Mouse (Mus musculus): ENCODE measurements around the gene Mthfsd.

Mthfsd gene

DNA sequence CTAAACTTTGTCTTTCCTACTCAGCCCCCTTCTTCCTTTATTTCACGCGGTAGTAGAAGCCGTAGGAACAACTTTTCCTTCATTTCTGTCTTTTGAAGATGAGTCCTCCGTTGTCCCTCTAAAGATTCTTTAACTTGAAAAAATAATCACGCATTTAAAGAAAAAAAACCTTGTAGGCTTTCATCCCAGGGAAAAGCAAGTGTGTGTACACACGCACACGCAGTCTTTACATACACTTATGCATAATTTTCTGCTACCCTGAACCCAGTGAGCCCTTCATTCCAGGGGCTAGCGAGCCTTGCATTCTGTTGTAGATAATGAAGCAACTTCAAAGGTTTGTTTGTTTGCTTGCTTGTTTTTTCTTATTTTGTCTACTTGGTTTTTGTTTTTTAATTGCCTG lies 19.9 kb downstream of the Mthfsd start:
- DNase-seq, result no peak

DNA sequence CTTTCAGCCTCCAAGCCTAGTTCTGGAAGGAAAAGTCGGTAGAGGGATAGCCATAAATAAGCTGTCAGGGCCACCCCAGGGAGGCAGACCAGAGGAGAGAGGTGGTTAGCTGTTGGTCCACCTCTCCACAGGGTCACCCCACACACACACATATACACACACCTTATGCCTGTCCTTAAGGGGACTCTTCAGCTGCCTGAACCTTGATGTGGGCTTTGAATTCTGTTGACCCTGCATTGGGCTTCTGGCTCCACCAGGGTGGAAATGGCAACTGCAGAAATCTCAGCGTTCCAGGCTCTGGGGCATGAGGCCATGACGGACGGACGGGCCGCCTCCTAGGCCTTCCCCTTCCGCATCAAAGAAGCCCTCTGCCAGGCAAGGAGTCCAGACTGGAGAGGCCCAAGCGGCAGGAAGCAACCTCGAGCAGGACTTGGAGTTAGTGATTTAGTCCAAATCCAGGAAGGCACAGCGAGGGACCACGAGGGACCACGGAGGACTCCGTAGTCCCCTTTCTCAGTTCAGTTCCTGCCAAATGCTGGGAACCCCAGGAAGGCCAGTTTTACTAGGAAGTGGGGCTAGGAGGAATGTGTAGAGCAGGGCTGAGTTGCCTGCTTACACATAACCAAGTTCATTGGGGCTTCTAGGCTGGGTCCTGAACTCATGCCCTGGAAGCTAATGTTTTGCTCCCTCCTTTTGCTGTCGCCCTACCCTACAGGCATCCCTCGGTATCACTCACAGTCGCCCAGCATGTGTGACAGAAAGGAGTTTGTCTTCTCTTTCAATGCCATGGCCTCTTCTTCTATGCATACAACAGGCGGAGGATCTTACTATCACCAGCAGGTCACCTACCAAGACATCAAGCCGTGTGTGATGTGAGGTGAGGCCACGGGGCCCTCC lies 21.9 kb downstream of the Mthfsd start:
- no peak for DNase-seq

DNA sequence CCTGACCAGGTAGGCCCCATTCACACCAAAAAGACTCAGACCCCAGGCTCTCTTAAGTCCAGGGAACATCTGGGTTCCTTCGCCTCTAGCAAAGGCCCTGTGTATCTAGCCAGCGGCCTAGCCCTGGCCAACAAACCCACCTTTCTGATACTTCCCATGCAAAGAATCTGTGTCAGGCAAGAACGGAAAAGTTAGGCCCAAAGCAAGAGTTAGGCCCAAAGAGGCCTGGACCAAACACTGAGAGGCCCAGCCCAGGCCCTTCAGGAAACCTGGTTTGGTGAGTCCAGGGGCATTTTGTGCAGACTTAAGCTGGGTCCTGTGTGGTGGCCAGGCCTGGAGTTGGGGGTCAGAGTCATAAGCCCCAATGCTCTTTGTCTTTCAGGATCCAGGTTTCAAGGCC lies 22.6 kb downstream of the Mthfsd start:
- DNase-seq, result no peak

DNA sequence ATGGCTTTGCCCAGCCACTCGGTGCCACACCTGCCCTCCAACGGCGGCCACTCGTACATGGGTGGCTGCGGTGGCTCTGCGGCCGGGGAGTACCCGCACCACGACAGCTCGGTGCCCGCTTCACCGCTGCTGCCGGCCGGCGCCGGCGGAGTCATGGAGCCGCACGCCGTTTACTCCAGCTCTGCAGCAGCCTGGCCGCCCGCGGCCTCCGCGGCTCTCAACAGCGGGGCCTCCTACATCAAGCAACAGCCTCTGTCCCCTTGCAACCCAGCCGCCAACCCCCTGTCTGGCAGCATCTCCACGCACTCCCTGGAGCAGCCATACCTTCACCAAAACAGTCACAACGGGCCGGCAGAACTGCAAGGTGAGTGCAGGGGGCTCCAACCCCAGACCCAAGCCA lies 23.2 kb downstream of the Mthfsd start:
- DNase-seq, result no peak

DNA sequence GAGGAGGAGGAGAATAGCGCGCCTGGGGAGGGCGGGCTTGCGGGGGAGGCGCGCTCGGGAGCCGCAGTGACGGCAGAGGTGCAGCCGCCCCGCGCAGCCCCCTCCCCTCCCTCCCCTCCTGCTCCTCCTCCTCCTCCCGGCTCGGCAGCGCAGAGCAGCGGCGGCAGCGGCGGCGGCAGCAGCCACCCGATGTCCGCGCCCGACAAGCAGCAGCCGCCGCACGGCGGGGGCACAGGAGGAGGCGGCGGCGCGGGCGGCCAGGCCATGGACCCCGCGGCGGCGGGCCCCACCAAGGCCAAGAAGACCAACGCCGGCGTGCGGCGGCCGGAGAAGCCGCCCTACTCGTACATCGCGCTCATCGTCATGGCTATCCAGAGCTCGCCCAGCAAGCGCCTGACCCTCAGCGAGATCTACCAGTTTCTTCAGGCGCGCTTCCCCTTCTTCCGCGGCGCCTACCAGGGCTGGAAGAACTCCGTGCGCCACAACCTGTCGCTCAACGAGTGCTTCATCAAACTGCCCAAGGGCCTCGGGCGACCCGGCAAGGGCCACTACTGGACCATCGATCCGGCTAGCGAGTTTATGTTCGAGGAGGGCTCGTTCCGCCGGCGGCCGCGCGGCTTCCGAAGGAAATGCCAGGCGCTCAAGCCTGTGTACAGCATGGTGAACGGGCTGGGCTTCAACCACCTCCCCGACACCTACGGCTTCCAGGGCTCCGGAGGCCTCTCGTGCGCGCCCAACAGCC lies 23.8 kb downstream of the Mthfsd start, which contains the start of gene Foxf1:
TSS of gene Foxf1 (plus strand) at position 177 of the 742 bp plus-strand sequence.
- peak; percentile 67 to 77 for DNase-seq

DNA sequence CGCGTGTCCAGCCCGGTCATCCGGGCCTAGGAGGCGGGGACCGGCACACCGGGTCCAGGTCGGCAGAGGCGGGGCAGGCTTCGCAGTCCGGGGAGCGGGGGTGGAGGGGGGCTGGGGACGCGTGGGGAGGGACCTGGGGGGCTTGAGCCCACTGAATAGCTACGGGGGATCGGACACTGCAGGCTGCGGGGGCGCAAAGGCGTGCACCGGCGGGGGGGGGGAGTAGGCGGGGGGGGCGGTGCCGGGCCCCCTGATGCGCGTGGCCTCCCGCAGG lies 24.3 kb downstream of the Mthfsd start:
- DNase-seq, result no peak

DNA sequence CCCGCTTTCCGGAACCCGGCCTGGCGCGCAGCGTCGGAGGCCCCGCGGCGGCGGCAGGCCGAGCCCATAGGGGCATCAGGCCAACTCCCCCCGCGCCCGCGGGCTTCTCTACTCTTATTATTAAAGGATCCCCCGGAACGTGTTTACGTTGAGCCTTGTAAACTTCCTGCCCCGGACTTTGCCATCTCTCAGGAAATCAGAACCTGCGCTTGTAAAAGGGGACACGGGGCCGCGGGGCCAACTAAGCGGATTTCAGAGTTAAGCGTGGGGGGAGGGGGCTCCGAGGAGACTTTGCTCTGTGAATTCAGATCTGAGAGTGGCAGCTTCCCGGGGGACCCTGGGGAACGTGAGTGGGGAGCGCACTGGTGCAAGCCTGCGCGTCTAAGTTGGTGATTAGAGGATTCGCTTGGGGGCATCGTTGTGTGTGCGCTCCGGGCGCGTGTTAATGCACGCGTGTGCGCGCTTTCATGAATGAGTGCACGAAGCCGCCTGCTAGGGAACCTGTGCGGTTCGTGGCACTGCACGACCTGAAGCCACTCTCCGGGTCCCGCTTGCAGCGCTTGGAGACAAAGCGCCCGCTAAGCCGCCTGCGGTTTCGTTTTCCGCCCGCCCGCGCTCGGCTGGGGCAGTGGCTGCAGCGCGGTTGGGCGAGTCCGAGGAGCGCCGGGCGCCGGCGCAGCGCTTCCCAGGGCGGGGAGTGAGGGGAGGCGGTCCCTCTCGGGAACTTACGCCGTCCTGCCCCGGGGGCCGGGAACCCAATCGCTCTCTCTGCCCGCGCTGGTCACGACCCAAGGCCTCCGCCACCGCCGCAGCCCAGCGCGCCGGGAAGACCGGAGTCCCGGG lies 24.9 kb downstream of the Mthfsd start:
- DNase-seq, result peak; percentile 83 to 86

DNA sequence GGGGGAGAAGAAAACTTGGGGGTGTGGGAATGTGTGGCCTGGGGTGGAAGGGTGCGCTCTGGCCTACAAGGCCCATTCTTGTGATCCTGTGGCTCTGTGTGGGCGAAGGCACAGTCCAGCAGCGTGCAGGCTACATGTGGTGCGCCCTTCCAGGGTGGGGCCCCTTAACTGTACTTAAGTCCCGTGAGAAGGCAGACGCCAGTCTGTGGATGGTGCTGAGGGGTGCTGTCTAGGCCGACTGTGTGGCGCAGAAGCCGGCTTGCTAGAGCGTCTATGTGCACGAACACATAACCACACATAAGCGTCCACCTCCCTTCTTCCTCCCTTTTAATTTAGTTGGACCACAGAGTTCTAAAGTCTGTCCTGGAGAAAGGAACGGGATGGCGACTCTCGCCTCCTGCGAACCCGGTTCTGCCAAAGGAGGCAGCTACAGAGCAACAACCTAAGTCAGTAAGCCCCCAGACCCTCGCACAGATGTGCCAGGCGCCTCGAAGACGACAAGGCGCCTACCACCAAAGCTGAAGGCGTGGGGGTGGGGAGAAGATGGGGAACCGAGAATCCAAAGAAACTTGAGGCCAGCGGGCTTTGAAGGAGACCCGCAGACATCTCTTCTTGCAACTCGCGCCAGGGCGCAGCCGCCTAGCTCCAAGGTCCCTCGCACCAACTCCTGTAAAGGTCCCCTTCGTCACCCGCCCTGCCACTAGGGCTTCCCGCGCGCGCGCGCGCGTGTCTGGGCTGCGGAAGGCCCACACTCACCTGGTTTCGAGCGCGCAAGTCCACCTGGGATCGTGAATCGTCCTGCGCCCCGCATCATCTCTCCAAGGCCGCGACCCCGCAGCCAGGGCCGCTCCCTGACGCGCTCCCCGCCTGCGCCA lies 25.7 kb downstream of the Mthfsd start:
- no peak for DNase-seq

DNA sequence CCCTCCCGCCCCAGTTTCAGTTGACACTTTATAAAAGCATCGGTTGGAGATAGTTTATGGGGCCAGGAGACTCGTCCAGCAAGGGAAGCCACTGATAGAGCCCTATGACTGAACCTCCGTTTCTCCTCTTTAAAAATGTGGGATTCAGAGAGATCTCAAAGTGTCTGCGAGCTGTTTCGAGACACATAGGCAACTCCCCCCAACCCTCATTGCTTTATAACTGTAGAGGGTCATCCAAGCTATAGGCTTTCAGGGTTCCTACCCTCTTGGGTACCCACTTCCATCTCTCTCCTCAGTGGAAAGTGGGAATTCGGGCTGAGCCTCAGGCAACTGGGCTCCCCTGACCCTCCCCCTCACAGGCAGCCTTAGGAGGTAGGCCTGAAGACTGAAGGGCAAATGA lies 26.8 kb downstream of the Mthfsd start:
- no peak for DNase-seq

DNA sequence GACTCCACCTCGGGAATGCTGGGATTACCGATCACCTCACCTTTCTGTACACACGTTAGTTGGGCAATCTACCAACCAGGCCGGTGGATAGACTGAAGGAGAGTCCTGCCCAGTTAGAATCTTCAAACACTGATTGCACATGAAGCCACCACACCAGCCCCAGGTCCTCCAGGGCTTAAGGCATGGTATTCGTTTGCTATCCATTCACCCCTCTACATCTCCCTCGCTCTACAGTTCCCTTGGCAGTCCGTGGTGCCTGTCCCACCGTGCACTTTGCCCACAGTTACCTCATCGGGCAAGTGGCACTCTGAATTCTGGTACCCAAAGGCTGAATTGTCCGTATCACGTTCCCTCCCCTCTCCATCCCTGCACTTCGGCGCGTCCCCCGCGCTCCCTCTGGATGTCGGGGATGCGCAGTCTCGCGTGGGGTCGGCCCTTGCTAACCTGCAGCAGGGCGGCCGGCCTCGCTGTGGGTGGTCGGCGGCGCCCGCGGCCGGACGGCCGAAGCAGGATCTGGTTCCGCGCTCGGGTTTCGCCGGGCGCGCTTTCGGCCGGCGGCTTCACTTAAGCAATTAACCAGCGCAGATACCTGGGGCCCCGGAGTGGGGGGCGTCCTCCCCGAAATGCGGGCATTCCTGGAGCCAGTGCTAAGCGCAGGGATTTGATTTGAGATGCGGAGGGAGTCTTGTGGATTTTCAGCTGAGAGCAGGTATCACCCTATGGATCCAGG lies 27.7 kb downstream of the Mthfsd start:
- DNase-seq, result no peak

DNA sequence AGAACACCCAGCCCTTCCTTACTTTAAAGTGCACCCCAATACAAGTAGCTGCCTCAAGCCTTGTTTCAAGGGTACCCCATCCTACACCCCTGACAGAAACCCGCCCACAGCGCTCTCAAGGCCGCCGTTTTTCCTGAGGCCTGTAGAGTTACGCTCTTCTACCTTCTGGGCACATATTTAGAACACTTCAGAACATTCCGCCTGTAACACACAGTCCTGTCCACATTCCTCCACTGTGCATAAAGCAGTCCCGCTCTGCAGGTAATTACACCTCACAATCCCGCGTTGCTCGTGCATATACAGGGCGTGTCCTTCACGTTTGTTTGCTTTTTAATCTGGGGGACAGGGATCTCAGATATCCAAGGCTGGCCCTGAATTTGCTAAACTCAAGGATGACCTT lies 28.2 kb downstream of the Mthfsd start:
- DNase-seq, result no peak

DNA sequence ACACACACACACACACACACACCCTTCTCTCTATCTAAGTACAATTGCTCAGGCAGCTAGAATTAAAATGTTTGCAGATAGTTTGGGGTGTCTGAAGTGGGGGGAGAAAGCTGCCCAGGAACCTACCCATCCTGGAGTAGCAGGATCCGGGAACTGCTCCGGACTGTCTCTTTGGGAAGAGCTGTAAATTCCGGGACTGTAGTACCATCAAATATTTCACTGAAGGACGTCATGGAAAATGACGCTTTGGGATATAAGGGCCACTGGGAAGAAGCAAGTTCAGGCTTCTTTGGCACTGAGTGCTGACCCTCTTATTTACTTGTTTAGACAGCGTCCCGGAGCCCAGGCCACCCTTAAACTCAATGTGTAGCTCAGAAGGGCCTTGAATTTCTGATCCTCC lies 29.0 kb downstream of the Mthfsd start:
- DNase-seq, result no peak

DNA sequence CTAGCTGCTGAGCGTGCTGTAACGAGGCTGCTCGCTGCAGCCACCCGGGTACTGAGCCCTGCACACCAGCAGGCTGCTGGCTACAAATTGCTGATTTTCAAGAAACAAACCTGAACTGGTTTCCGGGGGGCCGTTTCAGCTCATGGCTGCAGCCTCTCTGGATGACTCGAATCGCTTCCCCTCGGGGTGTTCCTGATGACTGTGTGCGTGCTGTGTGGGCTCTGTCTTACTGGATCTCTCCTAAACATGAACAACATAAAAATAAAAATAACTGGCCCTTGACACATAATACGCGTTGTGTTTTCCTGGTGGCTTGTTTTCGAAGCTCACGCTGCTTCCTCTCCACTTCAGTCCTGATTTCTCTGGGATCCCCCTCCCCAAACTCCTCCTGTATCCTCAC lies 29.5 kb downstream of the Mthfsd start:
- DNase-seq, result no peak

DNA sequence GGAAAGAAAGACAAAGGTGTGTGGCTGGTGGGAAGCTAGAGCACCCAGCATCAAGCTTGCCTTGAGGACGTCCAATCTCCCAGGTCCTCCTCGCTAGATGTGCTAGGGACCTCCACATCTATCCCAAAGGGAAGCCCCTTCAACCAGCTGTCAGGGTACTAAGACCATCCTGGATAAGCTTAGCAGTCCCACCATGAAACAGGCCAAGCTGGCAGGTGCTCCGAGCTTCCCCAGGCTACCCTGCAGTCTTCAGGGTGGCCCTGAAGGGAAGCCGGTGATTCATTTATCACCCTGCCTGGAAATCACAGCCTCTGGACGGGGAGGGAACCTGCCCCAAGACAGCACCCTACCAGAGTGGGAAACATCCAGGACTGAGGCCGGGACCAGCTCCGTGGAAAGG lies 31.6 kb downstream of the Mthfsd start:
- DNase-seq, result no peak

DNA sequence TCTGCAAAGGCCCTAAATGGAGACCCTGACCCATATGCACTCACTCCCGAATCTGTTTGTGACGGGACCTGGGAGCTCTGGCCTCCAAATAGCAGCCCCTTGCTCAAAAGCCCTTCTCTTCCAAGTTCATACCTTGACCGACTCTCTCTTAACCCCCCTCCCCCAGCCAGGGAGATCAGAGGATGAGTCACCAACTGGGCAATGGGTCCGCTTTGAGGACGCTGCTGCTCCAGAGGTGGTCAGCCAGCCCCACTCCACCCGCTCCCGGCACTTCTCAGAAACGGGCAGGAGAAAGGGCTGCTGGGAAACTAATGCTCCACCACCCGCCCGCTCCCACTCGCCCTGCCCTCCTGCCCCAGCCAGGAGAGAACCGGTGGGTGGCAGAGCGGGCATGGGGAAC lies 32.3 kb downstream of the Mthfsd start:
- DNase-seq, result peak in 1 of 2 experiments; percentile 50

DNA sequence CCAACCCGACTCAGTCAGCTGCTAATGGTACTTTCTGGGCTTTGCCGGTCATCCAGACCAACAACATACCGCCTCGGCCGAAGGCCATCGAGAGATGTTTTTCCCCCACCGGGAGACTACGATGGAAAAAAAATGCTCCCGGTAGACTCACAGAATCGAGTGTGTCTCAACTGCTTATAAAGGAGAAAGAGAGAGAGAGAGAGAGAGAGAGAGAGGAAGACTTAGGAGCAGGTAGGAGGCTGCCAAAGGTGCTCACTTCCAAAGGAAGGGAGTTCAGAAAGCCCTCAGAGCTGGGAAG lies 33.4 kb downstream of the Mthfsd start:
- no peak for DNase-seq

DNA sequence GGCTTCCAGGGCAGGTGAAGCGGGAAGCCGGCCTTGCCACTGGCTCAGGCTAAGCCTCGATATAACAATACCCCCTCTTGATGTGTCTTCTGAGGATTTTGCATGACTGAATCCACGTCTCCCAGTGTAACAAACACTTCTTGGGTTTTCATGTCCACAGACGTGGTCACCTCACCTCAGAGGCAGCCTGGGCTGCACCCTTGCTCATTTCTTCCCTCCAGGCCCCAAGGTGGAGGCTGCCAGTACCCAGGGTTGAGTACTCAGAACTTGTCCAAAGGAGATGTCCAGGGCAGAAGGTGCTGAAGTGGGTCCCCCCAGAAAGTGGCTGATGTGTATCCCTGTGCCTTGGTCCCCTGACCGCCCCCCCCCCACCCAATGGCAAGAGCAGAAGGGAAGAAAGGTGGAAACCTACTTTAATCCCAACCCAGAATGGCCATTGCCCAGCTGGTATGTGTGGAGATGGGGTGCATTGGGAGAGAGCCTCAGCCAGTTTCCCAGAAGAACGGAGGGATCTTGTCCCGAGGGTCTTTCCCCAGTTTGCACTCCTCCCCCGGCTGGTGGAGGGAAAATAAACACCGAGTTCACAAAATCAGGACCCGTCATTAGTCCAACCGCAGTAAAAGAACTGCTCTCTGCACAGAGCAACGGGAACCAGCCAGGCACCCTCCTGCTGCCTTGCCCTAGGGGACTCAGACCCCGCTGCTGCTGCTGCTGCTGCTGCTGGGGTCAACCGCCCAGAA lies 33.9 kb downstream of the Mthfsd start:
- DNase-seq, result no peak

DNA sequence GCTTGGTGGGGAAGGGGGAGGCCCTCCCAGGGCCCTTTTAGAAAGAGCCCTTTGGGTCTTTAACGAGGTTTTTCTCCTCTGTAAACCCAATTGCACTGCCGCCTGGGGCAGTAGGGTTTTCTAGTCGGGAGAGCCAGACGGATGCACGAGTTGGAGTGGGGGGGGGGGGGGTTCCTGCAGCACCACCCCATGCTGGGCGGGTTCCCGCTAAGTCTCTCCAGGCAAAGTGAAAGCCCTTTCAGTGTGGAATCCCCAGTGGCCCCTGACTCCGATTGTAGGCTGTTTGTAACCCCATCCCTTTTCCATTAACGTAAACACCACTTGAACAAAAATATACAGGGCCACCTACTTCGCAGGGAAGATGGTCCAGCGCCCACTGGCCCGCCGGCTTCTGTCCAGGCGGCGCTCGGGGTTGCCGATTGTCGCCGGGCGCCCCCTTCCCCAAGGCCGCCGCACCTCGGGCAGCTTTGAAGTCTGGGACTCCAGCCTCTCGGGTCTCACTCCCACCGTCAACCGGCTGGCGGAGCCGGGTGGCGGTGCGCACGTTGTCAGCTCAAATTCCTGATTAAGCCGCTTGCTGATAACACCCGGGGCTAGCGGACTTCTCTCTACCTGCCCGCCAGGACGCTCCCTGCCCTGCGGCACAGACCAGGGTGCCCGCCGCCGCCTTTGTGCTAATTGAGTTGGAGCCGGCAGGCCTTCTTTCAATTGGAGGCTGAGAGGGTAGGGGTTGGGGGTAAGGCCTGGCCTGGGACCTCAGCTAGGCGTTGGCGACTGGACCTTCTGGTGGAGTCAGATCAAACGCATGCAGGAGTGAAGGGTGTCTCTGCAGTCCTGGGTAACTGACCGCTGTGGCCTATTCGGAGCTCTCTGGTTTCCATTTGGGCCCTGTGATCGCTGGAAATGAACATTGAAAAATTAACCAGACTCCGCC lies 34.8 kb downstream of the Mthfsd start:
- no peak for DNase-seq

DNA sequence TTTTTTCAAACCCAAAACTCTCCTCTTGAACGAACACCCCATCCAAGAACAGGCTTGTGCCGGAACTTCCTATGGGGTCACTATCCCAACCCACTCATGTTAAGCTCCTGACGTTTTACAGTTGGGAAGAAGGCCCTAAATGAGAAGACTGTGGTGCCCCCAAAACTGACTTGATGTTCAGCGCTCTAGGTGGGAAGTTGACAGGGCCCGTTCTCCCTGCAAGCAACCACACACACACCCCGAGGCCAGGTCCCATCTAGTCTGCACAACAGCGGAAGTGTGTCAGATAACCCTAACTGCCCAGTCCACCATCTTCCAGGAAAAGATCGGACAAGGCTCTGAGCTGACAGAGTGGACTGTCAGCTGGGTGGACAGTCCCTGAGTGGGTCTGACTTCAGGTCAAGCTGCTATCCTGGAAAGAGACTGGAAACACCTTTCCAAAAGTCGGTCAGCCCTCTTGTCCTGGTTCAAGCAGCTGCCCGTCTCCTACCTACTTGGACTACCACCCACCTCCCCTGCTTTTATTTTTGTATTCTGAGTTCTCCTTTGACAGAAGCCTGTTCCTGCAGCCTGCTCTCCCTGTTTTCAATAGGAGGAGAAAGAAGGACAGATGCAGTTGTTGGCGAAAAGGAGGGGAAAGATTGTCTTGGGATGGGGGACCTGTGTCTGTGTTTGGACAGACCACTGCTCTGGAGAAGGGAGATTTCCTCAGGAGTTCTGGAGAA lies 35.6 kb downstream of the Mthfsd start:
- no peak for DNase-seq

All from lung, adult 18-20 months (tissue).